Mouse (Mus musculus) embryonic facial prominence, embryonic 11.5 days (tissue): Measurements from ENCODE around the gene Tmem38b. TPM values are rescaled to one million over a fixed set of nuclear protein-coding genes. Genes with fewer than 3 reads are reported as not detected.

ENCODE experiments used
- ATAC-seq: fragments of 200-750 bp; cut with Nextera tagmentation; replicated peaks from 2 replicates; pipeline ENCODE4 v1.8.0; 2017; ENCODE audit warnings: low read depth; ENCODE audit not compliant: insufficient number of reproducible peaks, low FRiP score, low TSS enrichment
- DNase-seq: peaks from one replicate; pipeline ENCODE4 v3.0.0-alpha.2; 2015; ENCODE audit warnings: low spot score
- H3K27ac ChIP-seq: fragments of 300-500 bp; sonication (generic); replicated peaks from 2 replicates; pipeline ENCODE4 v1.5.1; 2014; ENCODE audit warnings: mild to moderate bottlenecking, low read depth, low read length, control low read depth
- H3K27me3 ChIP-seq: fragments of 300-500 bp; sonication (generic); 2 replicates; pipeline ENCODE4 v1.6.1; 2014; ENCODE audit warnings: mild to moderate bottlenecking, low read length, moderate library complexity, mixed read lengths; ENCODE audit not compliant: control insufficient read depth, insufficient read depth
- H3K36me3 ChIP-seq: fragments of 300-500 bp; sonication (generic); replicated peaks from 2 replicates; pipeline ENCODE4 v1.6.1; 2014; ENCODE audit warnings: low read depth, mild to moderate bottlenecking, low read length, moderate library complexity, mixed read lengths; ENCODE audit not compliant: control insufficient read depth, insufficient read depth
- H3K4me1 ChIP-seq: fragments of 300-500 bp; sonication (generic); 2 replicates; pipeline ENCODE4 v1.6.1; 2014; ENCODE audit warnings: low read length, mixed read lengths; ENCODE audit not compliant: control insufficient read depth, insufficient read depth
- H3K4me2 ChIP-seq: fragments of 300-500 bp; sonication (generic); 2 replicates; pipeline ENCODE4 v1.6.1; 2014; ENCODE audit warnings: low read depth, mild to moderate bottlenecking, control low read depth, low read length, moderate library complexity
- H3K4me3 ChIP-seq: fragments of 300-500 bp; sonication (generic); 2 replicates; pipeline ENCODE4 v1.5.1; 2014; ENCODE audit warnings: low read depth, low read length, control low read depth
- H3K9ac ChIP-seq: fragments of 300-500 bp; sonication (generic); replicated peaks from 2 replicates; pipeline ENCODE4 v1.6.1; 2014; ENCODE audit warnings: mild to moderate bottlenecking, control low read depth, low read length
- H3K9me3 ChIP-seq: fragments of 300-500 bp; sonication (generic); replicated peaks from 2 replicates; pipeline ENCODE4 v1.6.1; 2016; ENCODE audit warnings: mild to moderate bottlenecking, low read length, inconsistent platforms, mixed read lengths; ENCODE audit not compliant: control insufficient read depth
- WGBS: fragments of 180-500 bp; shearing (Covaris S2); extraction: QIAGEN DNeasy Blood & Tissue Kit; methylation state at CpG from one replicate; pipeline ENCODE4 v1.1.7; 2014; 5-methylcytosine and 5-hydroxymethylcytosine counted together
- polyA plus RNA-seq: library from polyadenylated mRNA; unstranded; fragments of >200 nt; fragmentation: Nextera tagmentation; extraction: Ambion mirVana; gene quantifications from 2 replicates; pipeline ENCODE4 v1.2.1, GENCODE M21; 2014

The Tmem38b gene
- polyA plus RNA-seq, 1 experiment from 2014 or later = 9.6 TPM

GRCm38 (mm10) chr4:53823697-53824096, 2.1 kb upstream of the Tmem38b start:
- Histone ChIP-seq H3K27me3 (no peaks in the 10 kb centered on the region), H3K4me1 (no peaks in the 10 kb centered on the region), H3K4me2 (no peak overlapping the region), H3K9me3 (no peaks in the 10 kb centered on the region), H3K9ac (no peak overlapping the region), H3K27ac (no peak overlapping the region), H3K4me3 (no peak overlapping the region), H3K36me3 (no peaks in the 10 kb centered on the region)
- DNase-seq (no peak), ATAC-seq (no peak)
- 66% methylated on average over 6 of the region's 6 CpGs for WGBS

GRCm38 (mm10) chr4:53824831-53825230, 1.0 kb upstream of the Tmem38b start:
- Histone ChIP-seq H3K4me2 (no peak overlapping the region), H3K9me3 (no peaks in the 10 kb centered on the region), H3K36me3 (no peaks in the 10 kb centered on the region), H3K27ac (no peak overlapping the region), H3K9ac (no peak overlapping the region), H3K27me3 (no peaks in the 10 kb centered on the region), H3K4me1 (no peaks in the 10 kb centered on the region), H3K4me3 (no peak overlapping the region)
- WGBS = 66% methylated on average over 4 of the region's 4 CpGs
- DNase-seq (no peak), ATAC-seq (no peak)

GRCm38 (mm10) chr4:53826641-53827248, 900 bp downstream of the Tmem38b start:
- H3K27me3 ChIP-seq = no peaks in the 10 kb centered on the region
- H3K9me3 ChIP-seq = no peaks in the 10 kb centered on the region
- no peak for DNase-seq
- H3K4me2 ChIP-seq = peak overlapping the region; percentile 70
- no peaks in the 10 kb centered on the region for H3K36me3 ChIP-seq
- peak overlapping the region; percentile 85 for H3K4me3 ChIP-seq
- 18% methylated on average over 11 of the region's 11 CpGs for WGBS
- no peak overlapping the region for H3K27ac ChIP-seq
- no peak for ATAC-seq
- no peaks in the 10 kb centered on the region for H3K4me1 ChIP-seq
- peak overlapping the region; percentile 37; the same call in 1 of the 2 replicates for H3K9ac ChIP-seq

GRCm38 (mm10) chr4:53827869-53828268, 2.0 kb downstream of the Tmem38b start:
- H3K27me3 ChIP-seq = no peaks in the 10 kb centered on the region
- ATAC-seq = no peak
- no peaks in the 10 kb centered on the region for H3K4me1 ChIP-seq
- H3K27ac ChIP-seq = no peak overlapping the region
- no peak overlapping the region for H3K4me2 ChIP-seq
- DNase-seq = no peak
- H3K36me3 ChIP-seq = no peaks in the 10 kb centered on the region
- WGBS = 89% methylated on average over 5 of the region's 5 CpGs
- no peak overlapping the region for H3K9ac ChIP-seq
- no peak overlapping the region for H3K4me3 ChIP-seq
- H3K9me3 ChIP-seq = no peaks in the 10 kb centered on the region

- H3K4me1 ChIP-seq = no peaks in the 10 kb centered on the region
- no peak overlapping the region for H3K4me3 ChIP-seq
- no peaks in the 10 kb centered on the region for H3K36me3 ChIP-seq
- WGBS = 82% methylated on average over 3 of the region's 3 CpGs
- no peak overlapping the region for H3K27ac ChIP-seq
- no peak overlapping the region for H3K9ac ChIP-seq
- H3K9me3 ChIP-seq = no peaks in the 10 kb centered on the region
- ATAC-seq (no peak), DNase-seq (no peak)
- H3K4me2 ChIP-seq = no peak overlapping the region
- H3K27me3 ChIP-seq = no peaks in the 10 kb centered on the region
These were observed 3.1 kb downstream of the Tmem38b start for GRCm38 (mm10) chr4:53828914-53829313.

GRCm38 (mm10) chr4:53830016-53830415, 4.2 kb downstream of the Tmem38b start:
- ATAC-seq = no peak
- Histone ChIP-seq H3K4me3 (no peak overlapping the region), H3K27me3 (no peaks in the 10 kb centered on the region), H3K4me1 (no peaks in the 10 kb centered on the region), H3K27ac (no peak overlapping the region), H3K9me3 (no peaks in the 10 kb centered on the region), H3K9ac (no peak overlapping the region), H3K36me3 (no peaks in the 10 kb centered on the region), H3K4me2 (no peak overlapping the region)
- 90% methylated on average over 4 of the region's 4 CpGs for WGBS
- no peak for DNase-seq

- no peak overlapping the region for H3K4me3 ChIP-seq
- no peak overlapping the region for H3K4me2 ChIP-seq
- 92% methylated on average over 2 of the region's 2 CpGs for WGBS
- ATAC-seq = no peak
- H3K9ac ChIP-seq = no peak overlapping the region
- no peaks in the 10 kb centered on the region for H3K4me1 ChIP-seq
- DNase-seq = no peak
- H3K9me3 ChIP-seq = no peaks in the 10 kb centered on the region
- H3K27ac ChIP-seq = no peak overlapping the region
- no peaks in the 10 kb centered on the region for H3K27me3 ChIP-seq
- H3K36me3 ChIP-seq = no peaks in the 10 kb centered on the region
These were observed 4.7 kb downstream of the Tmem38b start for GRCm38 (mm10) chr4:53830579-53830978.

- Histone ChIP-seq H3K36me3 (no peaks in the 10 kb centered on the region), H3K27ac (no peak overlapping the region), H3K4me3 (no peak overlapping the region), H3K4me2 (no peak overlapping the region), H3K27me3 (no peaks in the 10 kb centered on the region), H3K9me3 (no peaks in the 10 kb centered on the region), H3K4me1 (no peaks in the 10 kb centered on the region), H3K9ac (no peak overlapping the region)
- no peak for DNase-seq
- 57% methylated on average over 3 of the region's 3 CpGs for WGBS
- ATAC-seq = no peak
These were observed 6.5 kb downstream of the Tmem38b start for GRCm38 (mm10) chr4:53832321-53832720.
